Mouse (Mus musculus) left cerebral cortex, adult 9 months (tissue): ENCODE results near the gene Glipr1l3.
"Not testable (repeated sequence)": the region's sequence is repeated elsewhere in the genome, so short reads cannot be mapped to it uniquely, and the experiment has no call there.

Source experiments
- DNase-seq, 2 experiments: peaks; one replicate each; pipeline ENCODE4 v3.0.0; 2022; ENCODE audit warnings: low spot score in 2 of 2

Gene Glipr1l3

GRCm38 (mm10) chr10:112159882-112160560 is at the start of gene Glipr1l3:
TSS of gene Glipr1l3 (minus strand) at chr10:112160327.
- peak; percentile 73 to 93 for DNase-seq

- peak; percentile 3 to 49 for DNase-seq
These were observed 43.3 kb upstream of the Glipr1l3 start for GRCm38 (mm10) chr10:112203463-112203862.

- not testable (repeated sequence) for DNase-seq
These were observed 33.8 kb upstream of the Glipr1l3 start for GRCm38 (mm10) chr10:112193919-112194318.

GRCm38 (mm10) chr10:112177027-112177426 is 16.9 kb upstream of the Glipr1l3 start:
- DNase-seq = not testable (repeated sequence)

- no peak for DNase-seq
These were observed 3.1 kb upstream of the Glipr1l3 start, which contains the start of gene Caps2 for GRCm38 (mm10) chr10:112163168-112163766. TSS of gene Caps2 (plus strand) at chr10:112163621.

GRCm38 (mm10) chr10:112139834-112140233 is 20.3 kb downstream of the Glipr1l3 start:
- DNase-seq = no peak

GRCm38 (mm10) chr10:112138871-112139430 is 21.2 kb downstream of the Glipr1l3 start:
- DNase-seq = no peak

GRCm38 (mm10) chr10:112138050-112138870 is 21.9 kb downstream of the Glipr1l3 start:
- DNase-seq = peak in 1 of 2 experiments; percentile 65

- DNase-seq = no peak
These were observed 27.9 kb downstream of the Glipr1l3 start for GRCm38 (mm10) chr10:112132194-112132593.

- not testable (repeated sequence) for DNase-seq
These were observed 32.4 kb downstream of the Glipr1l3 start for GRCm38 (mm10) chr10:112127682-112128230.

GRCm38 (mm10) chr10:112125090-112125489 is 35.0 kb downstream of the Glipr1l3 start:
- not testable (repeated sequence) for DNase-seq

- DNase-seq = no peak
These were observed 49.7 kb downstream of the Glipr1l3 start for GRCm38 (mm10) chr10:112110401-112110800.

- peak in 1 of 2 experiments; percentile 61 for DNase-seq
These were observed 54.3 kb downstream of the Glipr1l3 start for GRCm38 (mm10) chr10:112105785-112106184.
